Mouse (Mus musculus) large intestine, adult 2 months (tissue): ENCODE results near the gene Ccng1. TPM values are rescaled to one million over a fixed set of nuclear protein-coding genes. Genes with fewer than 3 reads are reported as not detected.
"Not testable (repeated sequence)": the region's sequence is repeated elsewhere in the genome, so short reads cannot be mapped to it uniquely, and the experiment has no call there.

ENCODE experiments used
- DNase-seq: peaks from one replicate; pipeline ENCODE4 v3.0.0-alpha.2; 2012; ENCODE audit warnings: low read depth, low spot score
- WGBS: fragments of 180-500 bp; shearing (Covaris S2); methylation state at CpG from one replicate; pipeline ENCODE4 v1.1.7; 2018; 5-methylcytosine and 5-hydroxymethylcytosine counted together
- polyA plus RNA-seq: library from polyadenylated mRNA; depleted of rRNA; stranded (reverse); fragments of >200 nt; gene quantifications from 2 replicates; pipeline ENCODE4 v1.2.3, GENCODE M21; 2012; rRNA removed

Gene Ccng1
- polyA plus RNA-seq, 1 experiment: 8.4 TPM

DNA sequence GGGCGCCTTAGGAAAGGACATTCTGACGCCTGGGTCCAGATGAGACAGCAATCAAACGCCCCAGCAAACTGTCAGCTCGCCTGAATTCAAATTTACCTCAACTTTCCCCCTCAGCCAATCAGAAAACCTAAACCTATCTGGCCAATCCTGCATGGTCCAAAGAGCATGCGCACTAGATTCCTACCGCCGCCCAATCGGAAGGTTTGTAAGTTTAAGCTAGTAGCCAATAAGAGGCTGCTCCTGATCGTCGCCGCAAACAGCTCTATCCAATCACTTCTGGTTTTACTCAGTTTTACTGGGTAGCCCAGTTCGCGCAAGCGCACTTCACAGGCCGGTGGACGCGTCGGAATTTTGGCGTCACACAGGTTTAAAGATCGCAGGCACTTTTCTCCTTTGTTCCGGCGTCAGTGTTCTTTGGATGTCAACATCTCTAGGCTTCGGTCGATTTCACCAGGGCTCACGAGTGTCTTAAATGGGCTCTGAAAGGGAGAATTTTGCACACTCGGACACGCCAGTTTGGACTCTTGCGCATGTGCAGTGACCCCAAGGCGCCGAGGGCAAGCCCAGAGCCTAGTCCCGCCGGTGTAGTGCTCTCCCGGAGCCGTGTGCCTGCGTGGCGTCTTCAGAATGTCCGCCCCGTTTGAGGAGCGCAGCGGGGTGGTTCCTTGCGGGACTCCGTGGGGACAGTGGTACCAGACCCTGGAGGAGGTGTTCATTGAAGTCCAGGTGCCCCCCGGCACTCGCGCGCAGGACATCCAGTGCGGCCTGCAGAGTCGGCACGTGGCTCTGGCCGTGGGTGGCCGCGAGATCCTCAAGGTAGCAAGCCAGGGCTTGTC lies 21.6 kb downstream of the Ccng1 start, which contains the start of the genes Hmmr and Nudcd2:
Gene Hmmr, minus strand, starts transcription at position 84 of the 836 bp plus-strand sequence.
Gene Nudcd2, plus strand, starts transcription at position 329 of the 836 bp plus-strand sequence.
- WGBS: under 1% methylated on average over 52 of the region's 52 CpGs
- DNase-seq: peak; percentile 78

DNA sequence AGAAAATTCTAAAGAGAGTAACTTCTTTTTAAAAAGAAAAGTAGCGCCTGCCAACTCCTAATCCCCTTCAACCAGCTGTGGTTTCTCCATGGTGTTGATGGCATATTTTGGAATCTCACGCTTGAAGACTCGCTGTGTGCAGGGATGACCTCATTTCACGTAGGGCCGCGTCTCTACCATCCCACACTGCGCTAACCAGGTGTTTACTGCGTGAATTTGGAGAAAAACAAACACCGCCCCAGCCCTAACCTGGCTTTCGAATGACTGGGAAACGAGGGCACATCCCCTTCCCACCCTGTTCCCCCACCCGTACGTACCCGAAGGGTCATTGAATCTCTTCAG lies 22.1 kb downstream of the Ccng1 start:
- WGBS: under 1% methylated on average over 14 of the region's 14 CpGs

DNA sequence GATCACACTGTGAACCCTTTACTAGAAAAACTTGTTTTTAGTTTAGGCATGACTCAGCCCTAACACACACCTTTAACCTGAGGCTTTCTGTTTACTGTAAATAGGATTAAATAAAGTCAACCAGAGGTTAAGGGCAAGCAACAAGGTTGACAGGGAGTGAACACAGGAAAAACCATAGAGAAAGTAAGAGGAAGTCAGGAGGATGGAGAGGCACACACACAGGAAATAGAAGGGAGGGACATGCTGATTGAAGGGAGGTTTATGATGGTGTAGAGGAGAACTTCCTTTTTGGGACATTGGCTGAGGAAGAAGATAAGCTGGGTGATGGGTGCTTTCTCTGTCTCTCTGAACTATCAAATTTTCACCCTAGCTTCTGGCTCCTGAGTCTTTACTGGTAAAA lies 36.8 kb downstream of the Ccng1 start:
- DNase-seq: no peak

More for the DNA sequence above, 22.1 kb downstream of the Ccng1 start:
- no peak for DNase-seq

DNA sequence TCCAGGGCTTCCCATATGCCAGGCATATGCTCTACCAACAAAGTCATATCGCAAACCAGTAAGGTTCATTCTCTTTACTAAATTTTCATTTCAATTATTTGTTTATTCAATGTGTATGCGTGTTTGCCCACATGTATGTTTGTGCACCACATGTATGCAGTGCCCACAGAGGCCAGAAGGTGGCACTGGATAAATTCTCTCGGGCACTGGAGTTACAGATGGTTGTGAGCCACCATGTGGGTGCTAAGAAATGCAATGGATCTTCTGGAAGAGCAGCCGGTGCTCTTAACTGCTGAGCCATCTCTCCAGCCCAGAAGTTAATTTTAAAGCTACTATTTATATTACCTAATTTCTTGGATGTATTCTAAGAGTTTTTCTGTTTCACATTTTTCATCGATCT lies 39.6 kb downstream of the Ccng1 start:
- 93% methylated on average over 5 of the region's 5 CpGs for WGBS
- no peak for DNase-seq

DNA sequence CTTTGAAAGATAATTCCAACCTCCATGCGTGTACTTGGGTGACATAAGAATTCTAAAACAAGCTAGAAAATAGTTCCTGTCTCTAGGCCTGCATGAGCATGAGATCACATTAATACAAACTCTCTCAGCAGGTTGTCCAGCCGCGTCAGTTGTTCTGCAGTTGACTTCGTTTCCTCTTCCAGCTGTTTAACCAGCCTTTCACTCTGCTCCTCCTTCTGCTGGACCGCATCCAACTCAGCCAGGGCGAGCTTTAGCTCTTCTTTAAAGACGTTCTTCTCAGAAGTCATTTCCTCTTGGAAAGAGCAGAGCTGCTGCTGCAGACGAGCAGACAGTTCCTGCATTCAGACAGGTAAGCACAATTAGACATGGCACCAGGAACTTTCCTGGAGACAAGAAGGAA lies 41.3 kb downstream of the Ccng1 start:
- 31% methylated on average over 8 of the region's 8 CpGs for WGBS
- DNase-seq: no peak

DNA sequence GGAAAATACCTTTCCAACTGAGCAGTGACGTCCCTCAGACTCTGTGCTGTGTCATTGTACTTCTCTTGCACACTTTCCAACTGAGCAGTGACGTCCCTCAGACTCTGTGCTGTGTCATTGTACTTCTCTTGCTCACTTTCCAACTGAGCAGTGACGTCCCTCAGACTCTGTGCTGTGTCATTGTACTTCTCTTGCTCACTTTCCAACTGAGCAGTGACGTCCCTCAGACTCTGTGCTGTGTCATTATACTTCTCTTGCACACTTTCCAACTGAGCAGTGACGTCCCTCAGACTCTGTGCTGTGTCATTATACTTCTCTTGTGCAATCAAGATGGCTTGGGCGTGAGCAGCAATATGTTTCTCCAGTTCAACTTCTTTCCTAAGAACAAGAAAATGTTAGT lies 45.2 kb downstream of the Ccng1 start:
- not testable (repeated sequence) for DNase-seq
- 92% methylated on average over 6 of the region's 6 CpGs for WGBS

Other genes starting within 250 kb of the Ccng1 start
- 30.4 and 38.7 TPM in 2 replicates for gene Mat2b, start 60.1 kb downstream of the Ccng1 start, polyA plus RNA-seq
- 6.4 and 6.9 TPM in 2 replicates for gene Hmmr, start 21.9 kb downstream of the Ccng1 start, polyA plus RNA-seq
- gene Nudcd2, start 21.6 kb downstream of the Ccng1 start, polyA plus RNA-seq: 10.1 and 11.6 TPM in 2 replicates